Mouse (Mus musculus): Measurements from ENCODE around the gene Ctla4. TPM values are rescaled to one million over a fixed set of nuclear protein-coding genes. Genes with fewer than 3 reads are reported as not detected.
A peak's percentile ranks its signal among the peaks of the same experiment; 100 is the strongest.

The Ctla4 gene
- not detected for total RNA-seq (2021)
- long read RNA-seq, experiment 1, result 0 reads
- long read RNA-seq, experiment 2, result 0 reads

GRCm38 (mm10) chr1:60886981-60887380 lies at the start of gene Ctla4:
Gene Ctla4, plus strand, starts transcription at chr1:60887000.
- no peak for DNase-seq

DNA sequence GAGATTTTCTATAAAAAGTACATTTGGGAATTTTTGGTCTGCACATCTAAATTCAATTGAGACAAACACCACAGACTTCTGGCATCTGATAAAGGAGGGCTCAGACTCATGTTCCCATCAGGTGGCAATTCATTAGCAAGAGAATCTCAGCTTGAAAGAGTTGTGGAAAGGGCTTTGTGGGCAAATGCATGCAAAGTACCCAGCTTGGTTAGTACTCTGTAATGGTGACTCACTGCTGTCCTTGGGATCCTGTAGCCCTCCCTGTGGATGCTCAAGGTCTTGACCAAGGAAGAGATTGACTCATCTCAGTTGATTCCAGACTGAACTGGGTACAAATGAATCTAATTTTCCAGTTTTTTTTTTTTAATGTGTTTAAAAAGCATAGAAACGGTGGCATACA lies 47.6 kb upstream of the Ctla4 start:
- peak; percentile 44 to 67 for DNase-seq

DNA sequence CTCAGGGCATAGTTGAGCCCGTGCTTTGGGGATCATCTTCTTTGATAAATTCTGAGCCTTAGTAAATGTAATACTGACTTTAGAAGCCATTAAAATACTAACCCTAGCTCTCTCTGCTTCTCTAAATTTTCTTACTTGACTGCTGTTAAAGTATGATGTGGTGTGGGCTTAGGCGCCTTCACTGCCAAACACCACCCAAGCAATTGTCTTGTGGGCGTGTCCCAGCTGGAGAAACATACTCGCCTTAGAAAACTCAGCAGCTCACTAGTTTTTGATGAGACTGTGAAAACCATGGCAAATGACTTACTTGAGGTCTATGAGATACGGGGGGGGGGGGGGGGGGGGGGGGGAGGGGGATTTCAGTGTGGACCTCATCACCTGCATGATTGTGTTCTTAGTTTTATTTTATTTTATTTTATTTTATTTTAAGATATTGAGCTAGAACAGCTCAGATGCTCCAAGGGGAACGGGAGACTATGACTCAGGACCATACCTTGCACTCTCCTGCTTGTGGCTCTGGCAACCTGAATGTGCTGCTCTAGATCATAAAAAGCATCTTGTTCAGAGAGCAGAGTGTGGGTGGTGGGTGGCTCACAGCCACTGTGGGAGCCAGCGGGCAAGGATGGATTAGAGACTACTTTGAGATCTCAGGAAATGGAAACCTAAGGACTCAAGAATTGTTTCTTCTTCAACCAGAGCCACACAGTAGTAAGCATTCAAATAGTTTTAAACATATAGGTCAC lies 41.3 kb upstream of the Ctla4 start:
- no peak for DNase-seq

DNA sequence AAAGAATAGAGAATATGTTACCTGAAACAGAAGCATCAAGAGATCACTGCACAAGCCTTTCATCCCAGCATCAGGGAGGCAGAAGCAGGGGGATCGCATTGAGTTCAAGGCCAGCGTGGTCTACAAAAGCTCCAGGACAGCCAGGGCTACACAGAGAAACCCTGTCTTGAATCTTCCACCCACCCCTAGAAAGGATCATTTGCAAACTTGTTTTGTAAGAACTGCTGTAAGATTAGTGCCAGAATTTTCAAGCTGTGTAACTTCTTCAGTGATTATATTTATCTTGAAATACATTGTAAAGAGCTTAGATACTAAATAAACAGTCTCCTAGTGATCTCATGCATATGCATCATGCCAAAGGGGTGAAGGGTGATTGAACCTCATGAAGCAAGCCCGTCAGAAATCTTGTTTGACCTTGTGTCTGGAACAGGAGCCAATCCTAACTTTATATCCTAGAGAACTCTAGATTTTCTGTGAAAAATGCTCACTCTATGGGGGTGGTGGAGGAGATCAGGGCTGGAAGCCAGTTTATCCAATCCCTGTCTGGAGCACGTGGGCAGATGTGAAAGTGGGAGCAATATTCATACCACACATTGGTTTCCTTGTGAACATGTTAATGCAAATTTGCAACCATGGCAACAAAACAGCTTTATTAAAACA lies 40.1 kb upstream of the Ctla4 start:
- peak in 1 of 2 experiments; percentile 41 for DNase-seq

DNA sequence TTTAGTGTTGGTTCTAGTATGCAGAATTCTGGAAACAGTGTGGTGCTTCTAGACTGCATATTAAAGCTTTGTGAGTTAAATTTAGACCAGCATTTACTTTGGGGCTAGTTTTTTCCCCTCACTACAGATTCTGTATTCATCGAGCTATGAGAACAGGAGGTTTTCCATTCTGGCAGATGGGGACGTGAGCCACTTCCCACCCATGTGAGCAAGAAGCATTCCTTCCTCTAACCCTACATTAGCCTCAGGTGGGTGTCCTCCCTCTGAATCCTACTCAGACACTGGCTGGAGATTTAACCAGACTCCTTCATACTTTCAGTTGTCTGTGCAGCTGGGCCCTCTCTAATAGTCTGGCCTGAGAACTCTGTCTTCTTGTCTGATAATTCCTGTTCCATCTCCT lies 37.7 kb upstream of the Ctla4 start:
- no peak for DNase-seq

- no peak for DNase-seq
Measured at GRCm38 (mm10) chr1:60849816-60850215, 37.0 kb upstream of the Ctla4 start.

- DNase-seq, result no peak
Measured at GRCm38 (mm10) chr1:60851041-60851781, 35.6 kb upstream of the Ctla4 start.

DNA sequence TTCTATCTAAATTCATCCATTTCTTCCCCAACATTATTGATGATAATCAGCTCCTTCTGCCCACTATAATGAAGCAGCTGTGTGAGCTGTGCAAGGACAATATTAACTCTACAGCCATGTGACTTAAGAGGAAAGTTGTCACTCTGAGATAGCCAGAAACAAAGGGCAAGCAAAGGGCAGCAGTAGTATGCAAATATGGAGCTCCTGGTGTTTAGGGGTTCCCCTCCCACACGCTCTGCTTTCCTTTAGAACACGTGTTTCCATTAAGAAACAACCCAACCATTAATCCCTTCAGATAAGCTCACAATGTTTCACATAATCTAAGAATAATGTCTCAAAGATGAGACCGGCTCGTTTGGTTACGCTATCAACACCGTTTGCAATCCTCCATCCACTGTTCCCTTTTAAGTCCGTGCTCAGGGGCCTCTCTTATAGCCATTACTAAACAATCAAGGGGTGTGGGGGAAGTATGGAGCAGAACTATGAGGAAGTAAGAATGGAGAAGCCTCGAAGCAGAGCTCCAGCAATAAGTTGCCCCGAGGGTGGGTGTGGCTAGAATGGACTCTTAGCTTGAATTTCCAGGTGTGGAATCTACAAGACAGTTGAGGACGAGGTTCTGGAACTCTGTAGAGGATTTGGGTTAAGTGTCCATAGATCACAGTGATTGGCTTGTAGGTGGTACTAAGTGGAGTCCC lies 34.6 kb upstream of the Ctla4 start:
- DNase-seq, result no peak

GRCm38 (mm10) chr1:60852770-60853147 lies 34.0 kb upstream of the Ctla4 start:
- DNase-seq, result peak; percentile 23 to 32

DNA sequence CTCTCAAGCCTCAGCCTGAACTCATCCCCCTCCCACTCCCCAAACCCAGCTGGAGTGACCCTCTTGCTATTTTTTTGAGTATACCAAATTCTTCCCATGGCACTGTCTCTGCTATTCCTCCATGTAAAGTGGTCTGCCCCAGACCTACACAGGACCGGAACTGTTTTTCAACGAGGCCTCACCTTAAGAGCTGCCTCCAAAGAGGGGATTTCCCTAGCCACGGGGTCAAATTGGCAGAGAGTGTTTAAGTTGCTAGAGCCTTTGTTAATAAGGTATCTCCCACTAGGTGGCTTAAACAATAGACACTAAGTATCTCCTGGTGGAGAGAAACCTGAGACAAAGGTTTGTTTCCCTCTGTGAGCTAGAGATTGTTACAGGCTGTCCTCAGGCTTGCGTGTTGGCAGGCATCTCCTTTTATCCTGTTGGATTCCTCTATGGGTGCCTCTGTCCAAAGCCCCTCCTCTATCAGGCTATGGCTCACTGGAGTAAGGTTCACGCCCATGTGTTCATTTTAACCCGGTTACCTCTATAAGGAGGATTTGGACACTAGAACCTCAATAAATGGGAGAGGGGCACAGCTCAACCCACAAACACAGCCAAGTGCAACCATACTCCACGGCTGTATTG lies 33.4 kb upstream of the Ctla4 start:
- no peak for DNase-seq

GRCm38 (mm10) chr1:60853991-60854390 lies 32.8 kb upstream of the Ctla4 start:
- no peak for DNase-seq

DNA sequence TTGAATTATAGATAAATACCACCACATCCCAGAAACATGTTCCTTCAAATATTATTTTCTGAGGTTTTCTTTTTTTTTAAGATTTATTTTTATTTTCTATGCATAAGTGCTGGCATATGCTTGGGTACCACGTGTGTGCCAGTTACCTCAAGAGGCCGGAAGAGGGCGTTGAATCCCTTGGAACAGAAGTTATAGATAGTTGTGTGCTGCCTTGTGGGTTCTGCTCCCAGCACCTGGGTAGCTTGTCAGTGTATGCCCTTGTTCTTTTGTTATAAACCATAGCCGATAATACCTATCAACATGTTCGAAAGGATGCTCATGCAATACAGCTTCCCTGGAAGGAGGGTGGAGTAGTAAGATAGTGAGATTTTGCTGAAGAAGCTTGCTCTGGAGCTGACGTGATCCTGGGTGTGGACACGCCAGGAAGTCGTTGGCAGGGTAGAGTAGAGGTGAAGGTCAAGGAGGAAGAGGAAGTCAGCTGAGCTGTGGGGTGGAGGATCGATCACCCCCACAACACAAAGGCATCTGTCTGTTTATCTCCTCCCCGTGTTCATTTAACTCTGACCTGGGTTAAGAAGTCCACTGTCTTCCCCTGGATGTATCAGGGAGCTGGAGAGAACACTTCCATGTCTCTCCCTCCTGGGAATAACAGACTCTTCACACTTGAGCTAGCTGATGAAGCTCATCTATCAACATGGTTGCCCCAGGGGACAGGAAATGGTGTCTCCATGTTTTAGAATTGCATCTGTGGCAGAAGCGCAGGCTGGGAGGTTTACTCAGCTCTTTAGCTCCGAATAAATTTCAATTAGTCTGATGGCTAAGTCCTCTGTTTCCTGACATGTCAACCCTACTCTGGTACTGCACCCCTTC lies 29.2 kb upstream of the Ctla4 start:
- peak in 1 of 2 experiments; percentile 29 for DNase-seq

GRCm38 (mm10) chr1:60859159-60859558 lies 27.6 kb upstream of the Ctla4 start:
- no peak for DNase-seq

GRCm38 (mm10) chr1:60859842-60860241 lies 27.0 kb upstream of the Ctla4 start:
- DNase-seq, result peak; percentile 33 to 41

DNA sequence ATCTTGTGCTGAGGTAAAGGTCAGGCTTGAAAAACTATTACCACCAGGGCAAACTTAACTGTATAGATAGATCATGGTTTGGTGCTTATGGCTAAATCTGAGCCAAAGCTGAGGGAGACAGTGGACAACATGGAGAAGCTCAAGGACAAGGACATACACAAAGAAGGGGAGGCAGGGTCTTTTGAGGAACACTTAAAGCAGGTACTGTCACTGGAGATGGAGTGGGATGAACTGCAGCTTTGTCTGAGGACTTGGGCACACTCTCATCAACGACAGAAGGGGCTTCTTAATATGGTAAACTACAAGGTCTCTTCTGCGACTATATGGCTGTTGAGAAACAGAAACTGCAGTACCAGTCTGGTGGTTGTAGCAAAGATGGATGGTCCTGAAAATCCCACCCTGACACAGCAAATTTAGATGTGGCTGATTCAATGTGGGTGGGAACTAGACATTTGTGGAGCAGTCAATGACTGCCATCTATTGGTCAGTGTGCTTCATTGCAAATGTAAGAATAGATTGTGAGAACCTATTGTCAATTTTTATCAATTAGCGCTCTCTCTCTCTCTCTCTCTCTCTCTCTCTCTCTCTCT lies 26.3 kb upstream of the Ctla4 start:
- DNase-seq, result peak in 1 of 2 experiments; percentile 26

DNA sequence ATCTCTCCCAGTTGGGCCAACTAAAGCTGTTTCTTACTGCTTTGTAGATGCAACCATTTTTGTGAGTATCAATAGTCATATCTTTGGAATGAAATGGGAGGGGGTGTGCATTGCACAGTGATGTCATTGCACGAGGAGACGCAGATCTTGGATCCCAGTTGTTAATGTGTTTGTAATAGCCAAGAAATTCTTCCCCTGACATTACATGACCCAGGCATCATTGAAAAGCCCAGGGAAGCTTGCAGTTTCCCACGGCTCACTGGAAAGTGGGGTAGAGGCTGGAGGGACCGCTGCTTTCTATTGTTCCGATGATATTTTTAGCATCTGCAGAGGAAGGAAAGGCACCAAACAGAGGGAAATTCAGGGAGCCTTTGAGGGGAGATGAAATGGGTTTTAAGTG lies 25.8 kb upstream of the Ctla4 start:
- DNase-seq, result no peak

- no peak for DNase-seq
Measured at GRCm38 (mm10) chr1:60861431-60861830, 25.4 kb upstream of the Ctla4 start.

- DNase-seq, result no peak
Measured at GRCm38 (mm10) chr1:60862510-60862909, 24.3 kb upstream of the Ctla4 start.

DNA sequence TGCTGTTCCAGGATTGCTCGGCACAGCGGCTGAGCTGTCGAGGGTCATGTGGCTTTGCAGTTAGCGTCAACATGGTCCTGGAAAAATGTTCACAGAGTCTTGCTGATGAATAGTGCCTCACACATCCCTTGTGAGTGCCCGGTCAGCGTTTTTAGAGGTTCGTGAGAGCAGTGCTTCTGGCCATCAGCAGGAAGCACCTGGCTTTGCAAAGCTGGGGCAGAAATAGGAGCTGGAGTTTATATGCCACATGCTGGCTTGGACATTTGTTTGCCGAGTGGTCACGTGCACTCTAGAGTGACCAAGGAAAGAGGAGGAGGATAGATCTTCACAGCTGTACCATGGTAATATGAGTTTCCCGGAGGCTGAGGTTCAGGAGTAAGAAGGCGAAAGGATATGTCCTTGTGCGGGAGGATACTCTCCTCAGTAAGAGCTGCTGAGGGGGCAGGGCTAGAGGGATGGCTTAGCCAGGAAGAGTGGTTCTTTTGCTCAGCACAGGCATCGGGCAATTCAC lies 23.8 kb upstream of the Ctla4 start:
- peak in 1 of 2 experiments; percentile 32 for DNase-seq

GRCm38 (mm10) chr1:60863701-60864100 lies 23.1 kb upstream of the Ctla4 start:
- DNase-seq, result no peak
